Mouse (Mus musculus) cerebellum, postnatal 25 days (tissue): Measurements from ENCODE around the gene Il12a.

Source experiments
- DNase-seq, 2 experiments: peaks; one replicate each; pipeline ENCODE4 v3.0.0; 2021; ENCODE audit warnings: mixed read lengths in 2 of 2

The Il12a gene

DNA sequence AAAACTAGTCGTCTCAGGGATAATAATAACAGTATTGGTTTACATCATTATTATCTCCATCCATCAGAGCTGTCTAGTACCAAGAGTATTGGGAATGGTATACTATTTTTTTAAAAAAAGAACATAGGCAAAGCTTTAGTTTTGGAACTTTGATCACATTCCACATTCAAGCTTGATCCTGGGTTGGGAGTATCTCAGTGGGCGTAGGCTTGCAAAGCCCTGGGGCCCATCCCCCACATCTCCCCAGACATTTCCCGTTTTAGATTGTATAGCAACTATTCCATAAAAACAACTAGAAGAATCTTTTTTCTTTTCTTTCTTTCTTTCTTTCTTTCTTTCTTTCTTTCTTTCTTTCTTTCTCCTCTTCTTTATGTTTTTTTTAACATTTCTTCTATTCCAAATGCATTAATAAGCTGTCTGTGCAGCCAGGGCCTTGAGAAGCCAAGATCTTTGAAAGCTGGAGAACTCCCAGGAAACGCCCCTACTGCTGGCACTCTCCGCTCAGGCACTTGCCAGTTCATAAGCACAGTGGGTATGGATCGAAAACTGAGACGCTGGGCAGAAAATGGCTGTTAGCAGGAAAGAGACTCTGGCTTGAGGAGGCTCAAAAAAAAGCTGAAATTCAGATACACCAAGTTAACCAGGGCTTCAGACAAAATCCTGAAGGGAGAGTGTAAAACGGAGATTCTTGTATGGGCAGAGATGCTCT is 3.4 kb upstream of the Il12a start:
- DNase-seq = peak; percentile 25 to 49

DNA sequence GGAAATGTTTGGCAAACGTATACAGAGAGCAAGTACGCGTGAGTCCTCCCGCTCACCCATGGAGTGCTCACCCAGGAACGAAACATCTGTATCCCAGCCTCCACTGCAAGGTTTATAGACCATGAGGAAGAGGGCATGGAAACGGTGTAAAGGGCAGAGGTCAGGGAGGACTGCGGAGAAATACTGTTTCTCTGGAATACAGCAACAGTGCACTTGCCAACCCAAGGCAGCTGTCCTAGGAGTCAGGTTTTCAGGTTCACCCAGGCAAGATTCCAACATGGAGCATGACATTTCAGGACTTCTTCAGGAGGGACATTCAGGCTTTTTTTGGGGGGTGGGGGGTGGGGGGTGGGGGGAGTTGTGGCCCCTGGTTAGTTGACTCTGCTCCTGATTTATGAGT is 1.1 kb upstream of the Il12a start:
- no peak for DNase-seq

DNA sequence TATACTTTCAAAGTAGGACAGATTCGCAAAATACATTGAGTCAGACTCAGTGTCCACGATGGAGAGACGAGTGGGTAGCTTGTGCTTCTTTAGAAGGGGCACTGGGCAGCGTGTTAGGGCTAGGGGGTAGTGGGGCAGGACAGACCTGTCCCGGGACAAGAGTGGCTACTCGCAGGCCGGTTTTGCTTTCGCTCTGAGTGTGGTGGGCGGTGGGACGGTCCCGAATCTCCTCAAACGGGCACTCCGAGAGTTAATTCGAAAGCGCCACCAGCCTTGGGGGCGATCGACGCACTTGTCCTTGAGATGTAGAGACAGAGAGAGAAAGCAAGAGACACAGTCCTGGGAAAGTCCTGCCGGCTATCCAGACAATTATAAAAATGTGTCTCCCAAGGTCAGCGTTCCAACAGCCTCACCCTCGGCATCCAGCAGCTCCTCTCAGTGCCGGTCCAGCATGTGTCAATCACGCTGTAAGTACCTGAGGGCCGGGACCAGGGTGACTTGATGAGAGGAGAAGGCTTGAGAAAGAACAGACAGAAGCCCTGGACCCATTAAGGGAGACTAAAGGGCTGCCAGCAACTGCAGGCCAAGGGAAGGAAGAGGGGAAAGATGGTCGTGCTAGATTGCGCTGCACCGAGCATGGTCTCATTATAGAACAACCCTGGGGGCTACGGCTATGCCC is 795 bp downstream of the Il12a start:
- DNase-seq = no peak

DNA sequence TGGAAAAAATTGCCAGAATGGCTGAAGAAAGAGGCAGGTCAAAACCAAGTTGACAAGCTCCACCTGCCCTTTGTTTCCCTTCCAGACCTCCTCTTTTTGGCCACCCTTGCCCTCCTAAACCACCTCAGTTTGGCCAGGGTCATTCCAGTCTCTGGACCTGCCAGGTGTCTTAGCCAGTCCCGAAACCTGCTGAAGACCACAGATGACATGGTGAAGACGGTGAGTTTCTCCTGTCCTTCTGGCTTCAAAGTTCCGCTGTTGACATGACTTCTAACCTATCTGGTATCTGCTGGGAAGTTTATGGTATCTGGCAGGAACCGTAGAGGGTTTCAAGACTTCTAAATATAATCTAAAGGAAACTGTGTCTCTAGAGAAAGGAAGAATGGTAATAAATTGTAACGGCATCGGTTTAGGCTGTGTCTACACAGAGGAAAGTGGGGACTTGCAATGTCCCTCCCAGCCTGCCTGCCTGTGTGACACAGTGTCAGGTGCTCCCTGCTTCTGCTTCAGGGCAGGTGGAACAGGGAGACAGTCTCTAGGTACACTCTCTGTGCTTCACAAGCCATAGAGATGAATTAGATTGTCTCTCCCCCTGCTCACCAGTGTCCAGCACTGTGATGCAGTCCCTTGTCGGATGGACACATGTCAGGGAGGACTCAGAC is 1.6 kb downstream of the Il12a start:
- DNase-seq = no peak

DNA sequence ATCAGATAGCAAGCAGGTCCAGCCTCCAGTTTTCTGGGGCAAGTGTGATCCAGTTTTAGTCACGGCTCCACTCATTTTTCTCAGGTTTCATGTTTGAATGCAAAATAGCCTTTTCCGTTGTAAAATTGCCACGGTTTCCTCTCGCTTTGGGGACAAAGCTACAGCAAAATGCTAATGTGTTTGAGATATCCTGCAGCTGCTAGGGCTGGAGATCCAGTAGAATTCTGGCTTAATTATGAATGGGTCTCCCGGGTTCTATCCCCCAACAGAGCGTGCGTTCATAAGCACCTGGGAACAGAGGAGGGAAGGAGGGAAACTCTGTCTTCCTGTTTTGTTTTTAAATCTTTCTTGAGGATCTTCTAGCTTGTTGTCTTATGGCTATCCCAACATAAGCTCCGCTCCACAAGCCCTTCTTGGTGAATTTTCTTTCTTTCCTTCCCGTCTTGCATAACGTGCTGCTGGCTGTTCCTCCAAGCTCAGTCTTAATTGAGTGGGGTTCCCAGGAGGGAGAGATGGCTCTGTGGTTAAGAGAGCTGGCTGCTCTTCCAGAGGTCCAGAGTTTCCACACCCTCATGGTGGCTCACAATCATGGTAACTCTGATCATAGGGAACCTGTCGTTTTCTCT is 2.3 kb downstream of the Il12a start:
- no peak for DNase-seq

DNA sequence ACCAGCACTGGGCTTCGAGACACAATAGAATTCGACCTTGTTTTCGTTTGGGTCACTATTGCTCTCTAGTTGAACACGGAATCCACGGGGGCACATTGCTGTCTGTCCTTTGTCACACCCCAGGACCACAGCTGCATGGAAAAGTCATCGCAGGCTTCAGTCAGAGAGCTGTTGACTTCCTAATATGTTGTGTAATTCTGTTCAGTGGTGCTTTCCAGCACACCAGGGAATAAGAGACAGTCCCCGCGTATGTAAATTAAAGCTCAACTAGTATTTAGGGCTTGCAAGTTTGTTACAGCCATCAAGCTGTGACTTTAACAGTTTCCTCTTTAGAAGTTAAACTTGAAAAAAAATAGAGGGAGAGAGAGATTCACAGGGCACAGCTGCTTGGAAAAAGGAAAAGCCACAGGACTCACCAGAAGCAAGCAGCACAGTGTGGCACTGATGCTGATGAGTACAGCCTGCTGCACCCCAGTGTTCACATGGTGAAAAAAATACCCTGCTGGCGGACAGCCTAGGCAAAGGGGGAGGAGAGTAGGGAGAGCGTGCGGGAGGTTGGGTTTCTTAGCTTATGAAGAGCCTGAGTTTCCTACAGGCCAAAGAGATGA is 3.1 kb downstream of the Il12a start:
- peak; percentile 42 to 58 for DNase-seq

DNA sequence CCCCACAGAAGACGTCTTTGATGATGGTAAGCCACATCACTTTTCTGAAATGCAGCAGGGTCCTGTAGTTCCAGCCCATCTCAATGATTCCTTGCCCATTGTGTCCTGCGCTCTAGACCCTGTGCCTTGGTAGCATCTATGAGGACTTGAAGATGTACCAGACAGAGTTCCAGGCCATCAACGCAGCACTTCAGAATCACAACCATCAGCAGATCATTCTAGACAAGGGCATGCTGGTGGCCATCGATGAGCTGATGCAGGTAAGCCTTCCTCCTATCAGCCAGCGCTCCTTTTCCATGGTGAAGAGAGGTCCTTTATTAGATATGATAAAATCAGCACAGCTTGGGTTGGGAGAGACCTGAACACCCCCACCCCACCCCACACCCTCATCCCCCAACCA is 4.9 kb downstream of the Il12a start:
- no peak for DNase-seq

DNA sequence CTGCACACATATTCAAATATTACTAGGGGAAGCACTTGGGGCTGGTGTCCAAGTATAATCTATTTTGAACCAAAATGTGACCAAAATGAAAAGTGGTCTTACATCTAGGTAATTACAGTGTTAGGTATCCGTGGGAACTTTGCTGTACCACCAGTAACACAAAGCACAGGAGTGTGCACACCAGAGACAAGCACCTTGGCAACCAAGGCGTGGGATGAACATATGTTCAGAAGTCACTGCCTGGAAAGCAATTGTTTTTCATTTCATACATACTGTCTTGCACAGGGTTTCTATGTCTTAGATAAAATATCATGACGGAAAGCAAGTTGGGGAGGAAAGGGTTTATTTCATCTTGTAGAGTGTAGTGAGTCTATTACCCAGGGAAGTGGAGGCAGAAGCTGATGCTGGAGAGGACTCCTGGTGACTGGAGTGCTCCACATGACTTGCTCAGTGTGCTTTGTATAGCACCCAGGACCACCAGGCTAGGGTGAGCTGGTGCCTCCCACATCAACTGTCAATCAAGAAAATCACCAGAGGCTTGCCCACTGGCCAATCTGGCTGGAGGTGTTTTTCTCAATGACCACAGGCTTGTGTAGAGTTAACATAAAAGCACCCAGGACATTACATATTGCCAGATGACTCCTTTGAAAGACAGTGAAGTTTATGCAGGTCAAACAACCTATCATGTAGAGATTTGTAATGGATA is 6.2 kb downstream of the Il12a start:
- DNase-seq = no peak

DNA sequence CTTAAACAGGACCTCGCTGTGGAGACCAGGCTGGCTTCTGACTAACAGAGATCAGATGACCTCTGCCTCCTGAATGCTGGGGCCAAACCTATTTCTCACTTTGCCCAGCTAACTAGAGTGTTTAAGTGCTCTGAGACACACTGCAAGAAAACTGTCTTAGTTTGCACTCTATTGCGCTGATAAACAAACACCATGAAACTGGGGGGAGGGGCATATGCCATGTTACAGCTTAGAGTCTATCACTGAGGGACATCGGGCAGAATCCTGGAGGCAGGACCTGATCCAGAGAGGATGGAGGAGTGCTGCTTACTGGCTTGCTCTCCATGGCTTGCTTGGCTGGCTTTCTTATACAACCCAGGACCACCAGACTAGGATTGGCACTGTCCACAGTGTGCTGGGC is 8.2 kb downstream of the Il12a start:
- no peak for DNase-seq

DNA sequence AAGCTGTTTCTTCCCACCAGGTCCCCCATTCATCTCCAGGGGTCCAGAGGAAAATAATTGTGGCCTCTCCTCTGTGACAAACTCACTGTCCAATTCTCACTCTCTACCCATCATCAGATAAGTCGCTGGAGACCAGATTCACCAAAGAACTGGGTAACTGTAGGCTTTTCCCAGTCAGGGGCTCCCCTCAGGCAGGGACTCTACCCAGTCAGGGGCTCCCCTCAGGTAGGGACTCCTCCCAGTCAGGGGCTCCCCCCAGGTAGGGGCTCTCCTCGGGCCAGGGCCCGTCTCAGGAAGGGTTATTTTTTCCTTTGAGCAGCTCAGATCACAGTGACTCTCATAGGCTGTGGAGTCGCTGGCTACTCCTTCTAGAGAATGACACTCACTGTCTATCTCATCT is 9.6 kb downstream of the Il12a start:
- no peak for DNase-seq

DNA sequence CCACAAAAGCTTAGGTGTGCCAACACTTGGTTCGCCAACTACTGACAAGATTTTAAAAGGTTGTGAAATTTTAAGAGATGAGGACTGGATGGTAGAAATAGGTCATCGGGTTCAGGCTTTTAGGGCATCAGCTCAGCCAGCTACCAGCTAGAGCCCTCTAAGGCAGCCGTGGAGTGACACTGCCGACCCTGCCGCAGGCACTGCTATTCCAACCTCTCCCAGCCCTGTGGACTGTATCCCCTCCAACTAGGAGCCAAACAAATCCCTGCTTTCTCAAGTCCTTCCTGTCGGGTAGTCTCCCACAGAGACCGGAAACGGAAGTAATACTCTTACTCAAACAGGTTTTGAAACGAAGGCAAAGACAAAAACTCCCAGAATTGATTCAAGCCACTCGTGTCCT is 15.9 kb downstream of the Il12a start:
- no peak for DNase-seq

DNA sequence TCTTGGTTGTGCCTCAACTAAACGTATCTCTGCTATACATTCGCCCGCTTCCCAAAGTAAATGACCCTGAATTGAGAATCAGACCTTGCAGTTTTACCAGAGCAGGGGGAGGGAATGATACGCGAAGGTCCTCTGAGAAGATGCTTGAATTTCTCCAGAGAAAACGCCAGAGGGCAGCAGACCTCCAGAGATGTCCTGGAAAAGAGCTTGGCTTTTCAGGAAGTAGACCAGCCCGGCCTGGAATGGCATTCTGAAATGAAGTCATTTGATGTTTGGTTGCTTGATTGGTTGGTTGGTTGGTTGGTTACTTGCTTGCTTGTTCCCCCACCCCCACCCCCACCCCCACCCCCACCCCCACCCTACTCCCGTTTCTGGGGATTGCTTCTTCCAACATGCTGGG is 17.8 kb downstream of the Il12a start:
- DNase-seq = peak; percentile 40 to 67

DNA sequence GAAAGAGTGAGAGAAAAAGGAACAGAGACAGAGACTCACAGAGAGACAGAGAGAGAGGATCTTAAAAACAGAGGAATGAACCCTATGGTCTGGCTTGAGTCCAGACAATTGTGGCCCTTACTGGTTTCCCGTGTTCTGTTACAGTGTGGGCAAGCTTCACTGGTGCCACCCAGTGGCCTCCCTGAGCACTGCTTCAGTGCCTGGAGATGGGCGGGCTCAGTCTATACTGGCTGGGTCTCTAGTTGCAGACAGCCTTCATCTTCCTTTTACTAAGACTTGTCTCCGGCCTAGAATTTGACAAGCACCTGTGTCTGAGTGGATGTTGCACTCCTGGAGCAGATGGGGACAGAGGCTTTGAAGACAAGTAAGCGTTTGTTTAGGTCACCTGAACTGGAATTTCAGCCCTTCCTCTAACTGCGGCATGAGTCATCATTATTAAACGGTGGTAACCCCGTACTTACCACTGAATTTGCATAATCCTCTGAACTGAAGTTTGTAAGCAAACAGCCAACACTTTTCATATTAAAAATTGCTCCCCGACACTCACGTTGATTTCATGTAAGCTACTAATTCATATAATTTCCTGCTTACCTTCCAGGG is 18.9 kb downstream of the Il12a start:
- DNase-seq = peak; percentile 66 to 80

DNA sequence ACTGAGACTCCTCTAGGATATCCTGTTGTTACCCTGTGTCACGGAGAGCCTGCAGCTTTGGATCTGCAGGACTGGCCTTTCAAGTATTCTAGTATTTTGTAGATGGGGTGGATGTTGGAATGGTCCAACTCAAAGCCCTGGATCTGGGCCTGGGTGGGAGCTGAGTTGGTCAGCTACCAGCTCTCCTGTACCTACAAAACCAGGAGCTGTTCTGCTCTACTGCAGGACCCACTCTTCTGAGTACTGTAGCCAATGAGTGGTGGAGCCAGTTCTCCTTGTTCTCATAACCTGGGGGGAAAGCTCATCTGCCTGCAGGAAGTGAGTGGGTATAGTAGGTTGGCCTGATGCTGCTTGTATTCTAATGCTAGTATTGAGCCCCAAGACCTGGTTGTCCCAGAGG is 20.0 kb downstream of the Il12a start:
- no peak for DNase-seq

DNA sequence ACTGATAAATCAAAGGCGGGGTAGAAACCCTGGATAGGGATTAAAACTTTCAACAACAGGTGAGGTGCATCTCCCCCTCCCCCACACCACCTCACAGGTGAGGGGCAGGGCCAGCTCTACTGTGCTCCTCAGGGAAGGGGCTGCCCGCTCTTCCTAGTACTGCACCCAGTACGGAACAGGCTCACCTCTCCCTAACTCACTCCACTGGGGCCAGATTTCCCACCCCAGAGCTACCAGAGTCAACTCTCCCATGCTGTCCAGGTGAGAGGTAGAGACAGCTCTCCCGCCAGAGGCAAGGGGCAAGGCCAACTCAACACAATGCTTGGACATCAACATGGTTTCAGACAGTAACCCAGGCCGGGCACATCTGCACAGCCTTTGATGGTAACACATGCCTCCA is 21.1 kb downstream of the Il12a start:
- no peak for DNase-seq

DNA sequence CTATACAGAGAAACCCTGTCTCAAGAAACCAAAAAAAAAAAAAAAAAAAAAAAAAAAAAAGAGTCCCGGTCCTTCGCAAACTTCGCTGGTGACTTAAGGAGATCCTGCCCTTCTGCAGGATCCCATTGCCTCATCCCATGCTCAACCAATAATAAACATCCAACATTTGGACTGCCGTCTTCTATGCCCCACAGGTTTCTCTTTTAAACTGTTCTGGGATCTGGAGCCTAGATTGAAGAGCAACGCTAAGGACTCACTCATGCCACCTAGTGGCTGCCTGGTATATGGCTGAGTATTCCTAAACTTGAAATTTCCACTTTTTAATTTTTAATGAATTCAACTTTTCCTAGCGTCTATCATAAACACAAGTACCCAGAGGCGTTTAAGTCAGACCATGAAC is 23.1 kb downstream of the Il12a start:
- DNase-seq = peak; percentile 54 to 80

DNA sequence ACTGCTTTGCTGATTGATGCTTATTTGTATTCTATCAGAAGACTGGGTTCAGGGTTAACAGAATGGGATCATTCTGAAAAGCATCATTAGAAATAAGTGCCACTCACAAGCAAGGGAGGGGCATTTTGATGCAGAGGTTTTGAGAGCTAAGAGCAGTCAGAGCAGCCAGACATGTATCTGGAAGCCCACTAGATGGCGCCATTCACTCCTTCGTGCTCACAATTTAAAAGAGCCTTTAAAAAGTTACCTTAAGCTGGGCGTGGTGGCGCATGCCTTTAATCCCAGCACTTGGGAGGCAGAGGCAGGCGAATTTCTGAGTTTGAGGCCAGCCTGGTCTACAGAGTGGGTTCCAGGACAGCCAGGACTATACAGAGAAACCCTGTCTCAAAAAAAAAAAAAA is 26.9 kb downstream of the Il12a start:
- peak; percentile 22 to 61 for DNase-seq

DNA sequence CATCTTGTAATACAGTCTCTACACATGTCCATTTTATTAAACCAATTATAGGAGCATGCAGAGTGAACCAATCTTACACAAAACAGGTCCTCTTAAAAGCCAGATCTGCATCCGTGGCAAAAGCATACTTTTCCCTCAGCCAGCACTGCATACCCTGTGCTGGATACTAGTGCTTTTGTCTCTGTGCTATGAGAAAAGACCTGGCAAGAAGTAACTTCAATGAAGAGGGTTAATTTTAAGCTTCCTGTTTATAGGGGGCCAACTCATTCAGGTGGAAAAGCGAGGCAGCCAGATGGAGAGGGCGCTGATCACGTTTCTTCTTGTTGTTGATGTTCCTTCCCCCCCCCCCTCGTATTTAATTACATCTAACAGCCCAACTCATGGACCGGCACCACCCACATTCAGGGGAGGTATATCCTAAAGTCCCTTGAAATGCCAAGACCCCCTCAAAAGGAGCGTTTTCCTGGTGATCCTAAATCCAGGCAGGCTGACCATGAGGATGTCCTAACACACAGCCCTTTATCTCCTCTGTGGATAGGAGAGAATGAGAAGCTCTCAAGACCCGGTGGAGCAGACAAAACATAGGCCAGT is 28.9 kb downstream of the Il12a start:
- DNase-seq = no peak

DNA sequence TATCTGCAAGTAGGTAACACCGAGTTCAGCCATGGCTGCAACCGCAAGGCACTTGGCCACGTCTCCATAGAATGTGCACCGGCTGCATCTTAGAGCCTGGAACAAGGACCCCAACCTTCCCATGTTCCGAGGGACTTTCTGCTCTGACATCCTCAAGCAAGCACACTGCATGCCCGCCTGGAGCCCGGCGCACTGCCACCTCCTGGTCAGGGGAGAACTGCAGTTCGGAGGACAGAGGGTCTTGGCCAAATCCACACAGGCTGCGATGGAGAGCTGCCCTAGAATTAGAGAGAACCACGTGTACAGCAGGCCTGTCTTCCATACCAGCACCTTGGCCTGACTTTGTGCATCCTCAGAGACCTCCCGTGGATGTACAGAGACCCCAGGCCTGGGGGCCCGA is 29.8 kb downstream of the Il12a start:
- peak; percentile 25 to 56 for DNase-seq

DNA sequence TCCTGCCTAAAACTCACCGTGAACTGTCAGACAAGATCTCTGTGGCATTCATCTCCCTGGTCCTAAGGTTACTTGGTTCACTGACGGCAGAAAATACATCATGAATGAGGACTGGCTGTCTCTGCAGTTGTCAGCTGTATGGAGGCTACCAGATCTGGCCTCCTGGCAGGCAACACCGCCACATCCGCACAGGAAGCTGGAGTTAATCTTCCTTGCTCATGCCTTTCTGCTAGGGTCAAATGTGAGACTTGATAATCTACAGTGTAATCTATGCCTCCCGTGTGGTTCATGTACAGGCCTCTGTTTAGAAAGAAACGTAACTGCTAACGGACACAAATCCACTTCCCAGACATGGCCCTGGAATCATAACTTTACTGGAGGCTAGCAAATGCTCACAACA is 51.5 kb downstream of the Il12a start:
- DNase-seq = no peak

DNA sequence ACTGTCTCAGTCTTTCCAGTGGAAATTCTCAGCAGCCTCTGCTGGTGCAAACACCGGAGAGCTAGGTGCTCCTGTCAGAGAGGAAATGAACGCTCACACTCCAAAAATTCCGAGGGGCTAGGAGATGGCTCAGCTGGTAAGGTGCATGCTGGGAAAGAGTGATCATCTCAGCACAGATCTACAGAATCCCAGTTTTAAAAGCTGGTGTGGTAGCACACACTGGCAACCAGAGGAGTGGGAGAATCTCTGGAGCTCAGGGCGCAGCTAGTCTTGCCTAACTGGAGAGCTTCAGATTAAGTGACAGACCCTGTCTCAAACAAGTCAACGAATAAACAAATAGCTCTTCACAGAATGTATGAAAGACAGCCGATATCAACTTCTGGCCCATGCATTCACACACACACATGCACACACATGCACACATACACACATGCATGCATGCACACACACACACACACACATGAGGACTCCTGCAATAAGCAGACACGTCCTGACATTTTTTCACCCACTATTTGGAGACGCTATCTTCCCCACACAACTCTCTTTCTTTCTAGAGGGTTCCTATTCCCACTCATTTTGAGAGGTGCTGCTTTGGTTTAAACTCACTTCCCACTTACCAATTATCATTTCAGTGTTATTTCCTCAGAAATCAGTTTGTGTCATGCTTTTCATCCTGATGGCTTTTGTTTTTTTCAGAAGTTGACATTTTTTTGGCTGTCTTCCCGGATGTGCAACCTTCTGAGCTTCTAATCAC is 52.5 kb downstream of the Il12a start:
- no peak for DNase-seq
